Mouse (Mus musculus): ENCODE data around the gene Fpr1. TPM values are rescaled to one million over a fixed set of nuclear protein-coding genes. Genes with fewer than 3 reads are reported as not detected.

Fpr1 gene
- total RNA-seq, 1 experiment from 2014 or later = 0.33 TPM

Small RNA genes lying within 50 kb of the gene (microRNA-seq; reads per million reads assigned to microRNA genes)
- gene Gm25927 = 0 reads per million in 2 experiments
- 4,717 to 12,093 reads per million in 2 experiments for gene Mir125a
- gene Mir99b = 10,799 to 13,650 reads per million in 2 experiments
- gene Mirlet7e = 0 reads per million in 2 experiments

Other genes starting within 250 kb of the Fpr1 start
- gene Vmn2r90, start 180.2 kb downstream of the Fpr1 start, total RNA-seq (2021) = not detected in 2 replicates
- 51.1 and 70.1 TPM in 2 replicates for gene Spaca6, start 56.8 kb downstream of the Fpr1 start, total RNA-seq (2021)
- not detected in 2 replicates for gene Has1, start 28.7 kb downstream of the Fpr1 start, total RNA-seq (2021)
- not detected in 2 replicates for gene Fpr2, start 3.9 kb upstream of the Fpr1 start, total RNA-seq (2021)
- not detected in 2 replicates for gene Fpr3, start 3.9 kb upstream of the Fpr1 start, total RNA-seq (2021)
- gene Fpr-rs4, start 137.8 kb upstream of the Fpr1 start, total RNA-seq (2021) = not detected in 2 replicates
- gene Vmn2r124, start 165.5 kb upstream of the Fpr1 start, total RNA-seq (2021) = not detected in 2 replicates
- not detected in 2 replicates for gene Vmn2r91, start 201.1 kb upstream of the Fpr1 start, total RNA-seq (2021)

Data from adrenal gland, postnatal 14 days (tissue).